Mouse (Mus musculus): ENCODE results near the gene Rcor1.

DNA sequence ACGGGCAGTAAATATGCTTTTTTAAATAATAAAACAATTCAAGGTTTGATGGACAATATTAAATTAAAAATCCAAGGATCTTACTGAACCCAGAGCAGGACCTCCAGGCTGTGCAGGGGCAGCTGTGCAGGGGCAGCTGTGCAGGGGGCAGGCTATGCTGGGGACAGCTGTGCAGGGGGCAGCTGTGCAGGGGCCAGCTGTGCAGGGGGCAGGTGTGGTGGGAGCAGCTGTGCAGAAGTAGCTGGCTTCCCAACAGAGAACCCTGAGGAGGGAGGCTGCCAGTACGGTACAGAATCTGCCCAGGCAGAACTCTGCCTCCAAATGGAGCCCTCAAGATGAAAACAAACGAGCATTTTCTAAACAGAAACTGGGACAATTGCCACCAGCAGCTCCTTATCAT, 96.8 kb downstream of the Rcor1 start:
- no peak for TF ChIP-seq POLR2A (IDR thresholded peaks at IDR 0.05; ENCODE audit: borderline replicate concordance, low read depth, low read length)
- TF ChIP-seq CTCF (IDR thresholded peaks at IDR 0.05; ENCODE audit: low read depth, low read length), result no peak
